Mouse (Mus musculus) midbrain, embryonic 16.5 days (tissue): ENCODE results near the gene Hace1. TPM values are rescaled to one million over a fixed set of nuclear protein-coding genes. Genes with fewer than 3 reads are reported as not detected.

Source experiments
- ATAC-seq: fragments of 200-750 bp; cut with Nextera tagmentation; 2 replicates; pipeline ENCODE4 v1.8.0; 2017; ENCODE audit warnings: moderate TSS enrichment
- H3K27ac ChIP-seq: fragments of 300-500 bp; sonication (generic); 2 replicates; pipeline ENCODE4 v1.5.1; 2014; ENCODE audit warnings: mild to moderate bottlenecking, low read length, mixed read lengths
- H3K27me3 ChIP-seq: fragments of 300-500 bp; sonication (generic); 2 replicates; pipeline ENCODE4 v1.6.1; 2014; ENCODE audit warnings: low read depth, low read length, mixed read lengths; ENCODE audit not compliant: control insufficient read depth, insufficient read depth
- H3K36me3 ChIP-seq: fragments of 300-500 bp; sonication (generic); 2 replicates; pipeline ENCODE4 v1.6.1; 2014; ENCODE audit warnings: mild to moderate bottlenecking, low read length, moderate library complexity, mixed read lengths; ENCODE audit not compliant: control insufficient read depth, insufficient read depth
- H3K4me1 ChIP-seq: fragments of 300-500 bp; sonication (generic); 2 replicates; pipeline ENCODE4 v1.6.1; 2014; ENCODE audit warnings: mild to moderate bottlenecking, low read length, mixed read lengths; ENCODE audit not compliant: control insufficient read depth, insufficient read depth
- H3K4me2 ChIP-seq: fragments of 300-500 bp; sonication (generic); 2 replicates; pipeline ENCODE4 v1.6.1; 2014; ENCODE audit warnings: mild to moderate bottlenecking, low read length, mixed read lengths
- H3K4me3 ChIP-seq: fragments of 300-500 bp; sonication (generic); 2 replicates; pipeline ENCODE4 v1.5.1; 2014; ENCODE audit warnings: low read depth, mild to moderate bottlenecking, low read length, moderate library complexity, mixed read lengths
- H3K9ac ChIP-seq: fragments of 300-500 bp; sonication (generic); 2 replicates; pipeline ENCODE4 v1.6.1; 2014; ENCODE audit warnings: low read depth, low read length, mixed read lengths
- H3K9me3 ChIP-seq: fragments of 300-500 bp; sonication (generic); replicated peaks from 2 replicates; pipeline ENCODE4 v1.6.1; 2014; ENCODE audit warnings: mild to moderate bottlenecking, low read length, mixed read lengths; ENCODE audit not compliant: control insufficient read depth, poor library complexity, severe bottlenecking
- WGBS: fragments of 180-500 bp; shearing (Covaris S2); extraction: QIAGEN DNeasy Blood & Tissue Kit; methylation state at CpG from one replicate; pipeline ENCODE4 v1.1.7; 2014; 5-methylcytosine and 5-hydroxymethylcytosine counted together
- polyA plus RNA-seq: library from polyadenylated mRNA; unstranded; fragments of >200 nt; fragmentation: Nextera tagmentation; extraction: Ambion mirVana; gene quantifications from 2 replicates; pipeline ENCODE4 v1.2.1, GENCODE M21; 2015

Gene Hace1
- polyA plus RNA-seq, 1 experiment from 2014 or later, result 16.7 TPM

GRCm38 (mm10) chr10:45610727-45611126, 33.1 kb downstream of the Hace1 start:
- ATAC-seq, result no peak
- 56% methylated on average over 1 of the region's 1 CpGs for whole genome bisulfite sequencing

DNA sequence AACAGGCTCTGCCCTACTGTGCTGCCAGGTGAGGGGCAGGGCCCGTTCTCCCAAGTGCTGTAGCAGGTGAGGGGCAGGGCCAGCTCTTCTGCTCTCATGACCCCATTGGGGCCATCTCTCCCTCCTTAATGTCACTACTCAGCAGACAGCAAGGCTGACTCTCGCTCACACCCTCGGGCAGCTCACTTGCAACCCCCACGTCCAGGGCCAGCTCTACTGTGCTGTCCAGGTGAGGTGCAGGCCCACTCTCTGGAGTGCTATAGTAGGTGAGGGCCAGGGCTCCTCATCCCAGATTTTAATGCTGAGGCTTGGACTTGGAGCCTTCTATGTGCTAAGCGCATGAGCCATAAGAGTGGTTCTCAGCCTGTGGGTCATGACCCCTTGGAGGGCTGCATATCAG, 38.4 kb downstream of the Hace1 start:
- no peak overlapping the region for H3K4me3 ChIP-seq
- WGBS, result 98% methylated on average over 5 of the region's 5 CpGs
- H3K36me3 ChIP-seq, result peaks cover 6% of the 10 kb centered on the region; the same call in 1 of the 2 replicates
- H3K9ac ChIP-seq, result no peak overlapping the region
- no peaks in the 10 kb centered on the region for H3K4me1 ChIP-seq
- no peaks in the 10 kb centered on the region for H3K27me3 ChIP-seq
- H3K9me3 ChIP-seq, result no peaks in the 10 kb centered on the region
- H3K27ac ChIP-seq, result no peak overlapping the region
- no peak overlapping the region for H3K4me2 ChIP-seq
- no peak for ATAC-seq

More at GRCm38 (mm10) chr10:45610727-45611126, 33.1 kb downstream of the Hace1 start:
- no peak overlapping the region for H3K4me3 ChIP-seq
- no peaks in the 10 kb centered on the region for H3K9me3 ChIP-seq
- H3K36me3 ChIP-seq, result peaks cover 13% of the 10 kb centered on the region
- H3K4me1 ChIP-seq, result no peaks in the 10 kb centered on the region
- H3K4me2 ChIP-seq, result no peak overlapping the region
- H3K9ac ChIP-seq, result no peak overlapping the region
- no peak overlapping the region for H3K27ac ChIP-seq
- no peaks in the 10 kb centered on the region for H3K27me3 ChIP-seq

GRCm38 (mm10) chr10:45619039-45619438, 41.4 kb downstream of the Hace1 start:
- Histone ChIP-seq H3K27me3 (no peaks in the 10 kb centered on the region), H3K27ac (no peak overlapping the region), H3K36me3 (peaks cover 2% of the 10 kb centered on the region; the same call in 1 of the 2 replicates), H3K4me3 (no peak overlapping the region), H3K4me2 (no peak overlapping the region), H3K9me3 (no peaks in the 10 kb centered on the region), H3K4me1 (no peaks in the 10 kb centered on the region), H3K9ac (no peak overlapping the region)
- ATAC-seq, result no peak
- 89% methylated on average over 3 of the region's 3 CpGs for WGBS

- H3K4me1 ChIP-seq, result no peaks in the 10 kb centered on the region
- H3K9me3 ChIP-seq, result no peaks in the 10 kb centered on the region
- ATAC-seq, result no peak
- 91% methylated on average over 3 of the region's 3 CpGs for WGBS
- no peaks in the 10 kb centered on the region for H3K27me3 ChIP-seq
- no peak overlapping the region for H3K9ac ChIP-seq
- no peak overlapping the region for H3K4me2 ChIP-seq
- no peak overlapping the region for H3K4me3 ChIP-seq
- no peak overlapping the region for H3K27ac ChIP-seq
- H3K36me3 ChIP-seq, result no peaks in the 10 kb centered on the region
Observed at GRCm38 (mm10) chr10:45631995-45632394, 54.4 kb downstream of the Hace1 start.

DNA sequence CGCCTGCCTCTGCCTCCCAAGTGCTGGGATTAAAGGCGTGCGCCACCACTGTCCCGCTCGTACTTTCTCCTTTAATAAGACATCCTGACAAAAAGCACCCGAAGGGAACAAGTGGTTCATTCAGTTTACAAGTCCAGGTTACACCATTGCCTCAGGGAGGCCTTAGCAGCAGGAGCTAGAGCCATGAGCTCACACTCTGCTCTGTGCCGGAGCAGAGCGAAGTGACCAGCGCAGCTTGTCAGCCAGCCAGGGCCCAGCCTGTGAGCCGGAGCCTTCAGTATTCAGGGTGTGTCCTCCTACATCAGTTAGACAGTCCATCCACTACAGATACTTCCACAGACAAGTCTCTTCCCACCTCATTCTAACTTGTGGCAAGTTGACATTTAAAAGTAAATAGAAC, 55.0 kb downstream of the Hace1 start:
- no peaks in the 10 kb centered on the region for H3K27me3 ChIP-seq
- H3K9me3 ChIP-seq, result no peaks in the 10 kb centered on the region
- no peak overlapping the region for H3K27ac ChIP-seq
- no peak overlapping the region for H3K4me2 ChIP-seq
- no peak overlapping the region for H3K9ac ChIP-seq
- H3K4me3 ChIP-seq, result no peak overlapping the region
- ATAC-seq, result no peak
- H3K4me1 ChIP-seq, result no peaks in the 10 kb centered on the region
- H3K36me3 ChIP-seq, result no peaks in the 10 kb centered on the region
- 95% methylated on average over 10 of the region's 10 CpGs for WGBS

DNA sequence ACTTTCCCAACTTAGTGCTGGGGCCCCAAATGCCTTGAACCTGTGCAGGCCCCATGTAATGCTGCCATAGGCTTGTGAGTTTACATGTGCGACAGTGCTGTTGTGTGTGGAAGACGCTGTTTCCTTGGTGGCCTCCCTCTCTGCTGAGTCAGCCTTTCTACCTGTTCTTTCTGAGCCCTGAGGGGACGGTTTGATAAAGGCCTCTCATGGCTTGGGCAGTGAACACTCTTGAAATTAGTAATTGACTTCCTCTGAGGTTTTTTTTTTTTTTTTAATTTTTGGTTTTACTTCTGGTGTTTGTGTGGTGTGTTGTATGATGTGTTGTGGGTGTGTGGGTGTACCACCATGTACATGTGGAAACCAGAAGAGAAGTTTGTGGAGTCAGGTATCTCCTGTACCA, 57.6 kb downstream of the Hace1 start:
- Histone ChIP-seq H3K36me3 (0 out of 2 replicates have a peak, but pooled peaks cover 2% of the 10 kb centered on the region), H3K9ac (no peak overlapping the region), H3K4me1 (no peaks in the 10 kb centered on the region), H3K27ac (no peak overlapping the region), H3K9me3 (no peaks in the 10 kb centered on the region), H3K4me2 (no peak overlapping the region), H3K4me3 (no peak overlapping the region), H3K27me3 (no peaks in the 10 kb centered on the region)
- ATAC-seq, result no peak
- WGBS, result 92% methylated on average over 3 of the region's 3 CpGs

DNA sequence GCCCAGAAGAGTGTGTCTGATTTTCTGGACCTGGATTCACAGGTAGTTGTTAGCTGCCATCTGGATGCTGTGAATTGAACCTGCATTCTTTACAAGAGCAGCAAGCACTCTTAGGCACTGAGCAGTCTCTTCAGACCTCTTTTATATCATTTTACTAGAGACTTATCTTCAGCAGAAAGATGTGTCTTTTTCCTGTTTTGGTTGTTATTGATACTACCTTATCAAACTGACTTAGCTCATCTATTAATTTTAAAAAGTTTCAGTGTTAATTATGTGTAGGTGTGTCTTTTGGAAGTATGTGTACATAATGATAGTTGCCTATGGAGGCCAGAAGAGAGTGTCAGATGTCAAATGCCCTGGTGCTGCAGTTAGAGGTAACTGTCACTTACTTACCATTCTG, 62.1 kb downstream of the Hace1 start:
- no peak for ATAC-seq
- no peak overlapping the region for H3K4me3 ChIP-seq
- H3K4me2 ChIP-seq, result no peak overlapping the region
- peaks cover 7% of the 10 kb centered on the region; the same call in 1 of the 2 replicates for H3K36me3 ChIP-seq
- H3K9ac ChIP-seq, result no peak overlapping the region
- no peaks in the 10 kb centered on the region for H3K4me1 ChIP-seq
- peaks cover 4% of the 10 kb centered on the region; the same call in 1 of the 2 replicates for H3K9me3 ChIP-seq
- no peak overlapping the region for H3K27ac ChIP-seq
- H3K27me3 ChIP-seq, result no peaks in the 10 kb centered on the region

DNA sequence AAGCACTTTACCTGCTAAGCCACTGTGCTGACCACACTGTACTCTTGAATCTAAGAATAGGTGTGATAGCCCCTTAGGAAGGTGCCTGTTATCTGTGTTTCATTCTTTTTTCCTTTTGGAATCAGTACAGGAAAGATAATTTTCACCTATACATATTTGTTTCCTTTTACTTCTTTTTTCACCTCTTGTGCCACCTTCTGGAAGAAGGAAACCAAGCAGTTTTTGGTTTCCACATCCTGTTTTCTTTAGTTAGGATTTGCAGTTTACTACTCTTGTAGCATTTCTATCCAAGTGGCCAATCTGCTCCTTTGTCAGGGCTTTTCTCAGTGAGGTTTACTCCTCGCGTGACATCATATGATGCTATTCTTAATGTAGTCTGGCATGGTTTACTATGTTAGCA, 76.4 kb downstream of the Hace1 start:
- H3K4me2 ChIP-seq, result no peak overlapping the region
- 98% methylated on average over 2 of the region's 2 CpGs for WGBS
- no peak overlapping the region for H3K9ac ChIP-seq
- no peaks in the 10 kb centered on the region for H3K27me3 ChIP-seq
- ATAC-seq, result no peak
- no peaks in the 10 kb centered on the region for H3K9me3 ChIP-seq
- H3K4me1 ChIP-seq, result no peaks in the 10 kb centered on the region
- H3K27ac ChIP-seq, result no peak overlapping the region
- H3K4me3 ChIP-seq, result no peak overlapping the region
- peaks cover 8% of the 10 kb centered on the region; the same call in 1 of the 2 replicates for H3K36me3 ChIP-seq

DNA sequence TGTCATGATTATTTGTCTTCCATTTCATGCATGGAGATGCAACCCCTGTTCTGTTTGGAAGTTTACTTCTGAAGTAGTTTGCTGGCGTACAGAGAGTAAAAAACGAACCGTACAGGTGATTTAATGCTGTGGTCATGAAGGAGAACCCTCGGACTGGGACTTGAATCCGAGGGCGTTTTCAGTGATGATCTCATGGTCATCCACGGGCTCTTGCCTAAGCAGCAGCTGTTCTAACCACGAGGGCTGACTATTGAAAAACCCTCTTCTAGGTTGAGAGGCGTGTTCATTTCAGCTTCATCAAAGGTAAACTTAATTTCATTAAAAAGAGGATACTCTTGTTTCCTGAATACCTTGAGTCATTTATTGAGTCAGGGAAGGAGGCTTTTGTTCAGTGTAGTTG, 84.4 kb downstream of the Hace1 start:
- WGBS, result 89% methylated on average over 9 of the region's 9 CpGs
- Histone ChIP-seq H3K27me3 (no peaks in the 10 kb centered on the region), H3K4me3 (no peak overlapping the region), H3K4me2 (no peak overlapping the region), H3K9me3 (no peaks in the 10 kb centered on the region), H3K27ac (no peak overlapping the region), H3K9ac (no peak overlapping the region), H3K4me1 (no peaks in the 10 kb centered on the region), H3K36me3 (peaks cover 3% of the 10 kb centered on the region; the same call in 1 of the 2 replicates)
- ATAC-seq, result no peak
